Mouse (Mus musculus): ENCODE results near the gene Slc16a13.

DNA sequence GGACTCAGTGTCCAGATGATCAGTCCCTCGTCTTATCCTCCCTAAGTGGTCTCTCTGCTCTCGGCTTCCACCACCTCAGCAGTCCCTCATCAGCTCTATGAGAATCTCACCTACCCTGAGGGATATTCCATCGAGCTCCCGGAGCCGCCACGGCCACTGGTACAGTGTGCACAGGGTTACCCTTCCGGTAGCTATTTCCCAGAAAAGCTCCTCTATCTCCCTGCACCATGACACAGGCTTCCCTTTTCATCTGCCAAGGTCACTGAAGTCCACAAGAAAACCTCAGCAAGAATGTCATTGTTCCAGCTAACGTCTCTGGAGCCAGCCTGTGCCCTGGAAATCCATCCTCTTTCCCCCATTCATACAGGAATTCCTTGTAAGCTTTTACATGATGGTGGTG is 31.0 kb upstream of the Slc16a13 start:
- TF ChIP-seq POLR2AphosphoS5 (IDR thresholded peaks at IDR 0.05; ENCODE audit: insufficient replicate concordance, low read depth, low read length), result no peak
- TF ChIP-seq CTCF (IDR thresholded peaks at IDR 0.05; ENCODE audit: low read depth, low read length), result no peak
